Mouse (Mus musculus) testis, postnatal 10 days (tissue): ENCODE measurements around the gene Lzts3.

Source experiments
- DNase-seq: peaks from one replicate; pipeline ENCODE4 v3.0.0; 2021; ENCODE audit warnings: low spot score

Gene Lzts3

DNA sequence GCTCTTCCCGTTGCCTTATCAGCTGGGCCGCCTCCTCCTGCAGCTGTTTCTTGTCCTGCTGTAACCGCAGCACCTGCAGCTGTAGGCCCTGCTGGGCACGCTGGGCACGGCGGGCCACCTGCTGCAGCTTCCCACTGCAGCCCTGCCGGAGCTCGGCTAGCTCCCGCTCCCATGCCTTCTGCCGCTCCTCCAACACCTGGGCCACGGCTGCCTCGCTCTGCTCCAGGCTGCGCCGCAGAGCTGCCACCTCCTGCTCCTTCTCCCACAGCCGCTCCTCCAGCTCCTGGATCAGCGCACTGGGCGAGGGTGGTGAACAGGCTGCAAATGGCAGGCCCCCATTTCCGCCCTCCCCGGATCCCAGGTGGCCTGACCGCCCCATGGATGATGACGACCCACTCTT, 6.8 kb downstream of the Lzts3 start:
- DNase-seq = no peak

DNA sequence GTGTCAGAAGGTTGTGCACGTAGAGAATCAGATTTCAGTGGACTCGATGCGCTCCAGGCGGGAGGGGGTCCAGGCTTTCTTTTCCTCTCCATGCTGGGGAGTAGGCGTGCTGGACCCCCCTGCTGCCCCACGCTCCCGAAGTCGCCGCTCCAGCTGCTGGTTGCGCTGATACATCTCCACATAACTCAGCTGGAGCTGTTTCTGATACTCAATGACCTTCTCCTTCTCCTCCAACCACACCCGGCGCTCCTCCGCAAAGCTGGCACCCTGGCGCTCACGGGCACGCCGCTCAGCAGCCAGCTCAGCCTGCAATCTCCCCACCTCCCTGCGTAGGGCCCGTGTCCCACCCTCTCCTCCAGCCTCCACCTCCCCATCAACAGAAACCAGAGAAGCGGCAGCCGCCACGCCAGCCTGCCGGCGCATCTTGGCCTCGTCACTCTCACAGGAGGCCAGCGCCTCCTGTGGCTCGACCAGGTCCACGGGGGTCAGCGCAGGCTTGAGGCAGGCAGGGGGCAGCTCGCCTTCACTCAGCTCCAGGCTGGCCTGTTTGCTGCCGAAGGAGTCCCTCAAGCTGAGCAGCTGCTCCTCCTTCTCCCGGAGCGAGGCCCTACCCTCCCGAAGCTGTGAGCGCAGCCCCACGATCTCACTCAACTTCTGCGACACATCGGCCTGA, 7.7 kb downstream of the Lzts3 start:
- peak; percentile 62 for DNase-seq

DNA sequence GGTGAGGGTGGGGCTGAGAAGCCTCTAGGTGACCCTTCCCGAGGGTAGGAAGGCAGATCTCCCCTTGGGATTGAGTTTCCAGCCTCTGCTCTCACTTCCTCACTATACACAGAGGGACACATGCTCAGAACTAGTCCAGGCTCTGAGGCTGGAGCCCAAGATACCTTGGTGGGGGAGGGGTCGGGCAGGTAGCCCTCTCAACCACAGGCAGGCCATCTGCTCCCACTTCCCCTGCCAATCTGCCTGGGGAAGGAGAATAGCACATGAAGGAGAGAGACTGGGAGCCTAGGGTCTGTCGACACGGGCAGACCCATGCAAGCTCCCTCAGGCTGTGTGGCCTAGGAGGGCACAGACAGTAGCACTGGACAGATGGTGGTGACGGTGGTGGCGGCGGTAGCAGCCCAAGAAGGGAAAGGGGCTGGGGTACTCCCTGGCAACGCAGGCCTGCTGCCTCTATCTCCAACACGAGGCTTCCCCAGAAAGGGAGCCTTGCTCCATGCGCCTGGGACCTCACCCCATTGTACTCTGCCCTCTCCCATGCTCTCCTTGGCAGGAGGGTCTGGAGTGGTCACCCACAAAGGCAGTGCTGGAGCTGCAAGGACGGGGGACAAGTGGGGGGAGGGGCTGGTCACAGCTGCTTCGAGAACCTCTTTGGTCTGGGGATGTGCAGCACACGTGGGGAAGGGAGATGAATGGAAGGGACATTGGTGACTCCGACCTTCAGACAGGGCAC, 8.4 kb downstream of the Lzts3 start:
- no peak for DNase-seq

- no peak for DNase-seq
Observed at GRCm38 (mm10) chr2:130632887-130633675, 9.5 kb downstream of the Lzts3 start.

DNA sequence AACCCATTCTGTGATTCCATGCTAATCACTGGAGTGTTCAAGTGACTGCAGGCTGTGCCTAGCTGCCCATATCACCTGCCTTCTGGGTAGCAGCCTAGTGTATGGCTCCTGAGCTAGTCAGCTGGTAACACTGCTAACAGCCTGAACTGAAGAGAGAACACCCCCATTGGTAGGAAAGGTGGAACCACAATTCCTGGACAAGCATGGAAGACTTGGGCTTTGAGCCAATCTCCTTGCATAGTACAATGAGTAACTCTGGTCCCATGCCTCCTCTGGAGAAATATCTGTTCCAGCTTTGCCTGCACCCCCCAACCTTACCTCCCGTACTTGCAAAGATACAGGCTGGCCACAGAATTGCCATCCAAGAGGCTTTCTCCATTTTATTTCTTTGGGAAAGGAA, 10.2 kb downstream of the Lzts3 start:
- no peak for DNase-seq

DNA sequence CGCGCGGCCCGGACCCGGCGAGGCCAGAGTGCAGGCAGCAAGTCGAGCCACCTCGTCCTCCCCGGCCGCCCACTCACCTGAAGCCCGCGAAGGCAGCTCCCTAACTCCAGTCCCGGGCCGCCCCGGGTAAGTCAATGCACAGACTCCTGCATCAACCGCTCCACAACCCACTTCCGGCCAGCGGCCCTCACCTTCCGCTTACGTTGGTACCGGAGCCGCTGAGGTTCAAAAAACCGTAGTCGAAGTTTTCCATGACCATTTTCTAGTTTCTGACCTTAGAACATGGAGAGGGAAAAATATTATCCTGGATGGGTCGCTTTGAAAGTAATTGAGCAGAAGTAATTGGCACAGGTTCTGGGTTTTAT, 12.8 kb downstream of the Lzts3 start, which contains the start of the genes Fastkd5 and Ubox5:
Fastkd5 (minus strand) TSS at position 189 of the 365 bp plus-strand sequence.
Ubox5 (minus strand) TSS at position 200 of the 365 bp plus-strand sequence.
- peak; percentile 95 for DNase-seq

- no peak for DNase-seq
Observed at GRCm38 (mm10) chr2:130629080-130629838, 13.3 kb downstream of the Lzts3 start.

DNA sequence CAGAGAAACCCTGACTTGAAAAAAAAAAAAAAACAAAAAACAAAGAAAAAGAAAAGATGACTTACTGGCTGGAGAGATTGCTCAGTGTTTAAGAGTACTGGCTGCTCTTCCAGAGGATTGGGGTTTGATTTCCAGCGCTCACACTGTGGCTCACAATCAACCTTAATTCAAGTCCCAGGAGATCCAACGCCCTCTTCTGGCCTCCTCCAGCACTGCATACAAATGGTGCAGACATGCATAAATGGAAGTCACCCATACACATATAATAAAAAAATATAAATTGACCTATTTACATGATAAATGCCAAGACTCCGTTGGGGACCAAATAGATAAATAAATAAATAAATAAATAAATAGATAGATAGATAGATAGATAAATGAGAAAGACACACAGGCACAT, 14.2 kb downstream of the Lzts3 start:
- peak; percentile 54 for DNase-seq

DNA sequence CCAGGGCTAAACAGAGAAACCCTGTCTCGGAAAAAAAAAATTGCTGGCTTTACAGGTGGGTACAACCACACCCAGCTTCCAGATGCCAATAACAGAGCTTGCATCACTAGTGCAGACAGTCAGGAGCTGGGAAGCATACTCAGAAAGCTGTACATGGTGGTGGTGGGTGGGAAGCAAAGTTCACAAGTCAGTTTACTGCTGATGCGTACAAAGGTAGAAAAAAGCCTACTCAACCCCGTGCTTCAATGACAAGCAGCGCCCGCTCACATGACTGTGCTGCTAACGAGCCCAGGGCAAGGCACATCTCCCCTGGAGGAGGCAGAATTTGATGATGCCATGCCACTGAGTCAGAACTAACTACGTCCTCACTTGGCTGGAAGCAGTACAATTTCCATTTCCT, 23.6 kb downstream of the Lzts3 start:
- DNase-seq = no peak

- no peak for DNase-seq
Observed at GRCm38 (mm10) chr2:130613091-130613490, 29.5 kb downstream of the Lzts3 start.

DNA sequence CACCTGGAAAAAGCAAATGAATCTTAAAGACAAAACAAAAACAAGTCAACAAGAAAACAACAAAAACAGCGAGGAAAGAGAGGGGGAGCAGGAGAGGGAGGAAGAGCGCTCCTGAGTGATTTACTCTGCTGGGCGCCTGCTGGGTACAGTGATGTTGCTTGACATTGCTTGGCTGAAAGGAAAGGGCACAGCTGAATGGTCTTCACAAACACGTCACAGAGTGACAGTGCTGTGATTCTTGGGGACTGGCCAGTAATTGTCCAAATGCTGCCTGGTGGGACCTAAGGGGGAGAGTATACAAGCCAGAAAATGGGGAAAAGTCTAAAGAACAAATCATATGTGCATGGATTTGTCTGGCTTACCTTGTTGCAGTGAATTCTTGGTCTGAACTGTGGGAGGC, 40.4 kb downstream of the Lzts3 start:
- DNase-seq = no peak

DNA sequence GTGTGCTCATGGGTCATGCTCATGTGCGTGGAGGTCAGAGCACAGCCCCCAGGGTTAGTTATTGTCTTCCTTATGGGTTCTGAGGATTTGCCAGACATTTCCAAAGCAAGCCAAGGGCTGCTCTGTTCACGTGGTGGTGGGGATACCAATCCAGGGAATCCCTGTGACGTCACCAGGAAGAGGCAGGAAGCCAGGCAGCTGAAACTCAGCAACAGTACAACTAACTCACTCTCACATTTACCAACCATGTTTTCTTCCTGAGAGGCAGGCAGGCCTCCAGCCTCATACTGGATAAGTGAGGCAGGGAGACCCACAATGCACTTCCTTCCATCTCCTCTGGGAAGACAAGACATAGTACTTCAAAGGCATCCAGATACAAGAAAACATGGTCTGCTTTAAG, 44.2 kb downstream of the Lzts3 start:
- DNase-seq = no peak

DNA sequence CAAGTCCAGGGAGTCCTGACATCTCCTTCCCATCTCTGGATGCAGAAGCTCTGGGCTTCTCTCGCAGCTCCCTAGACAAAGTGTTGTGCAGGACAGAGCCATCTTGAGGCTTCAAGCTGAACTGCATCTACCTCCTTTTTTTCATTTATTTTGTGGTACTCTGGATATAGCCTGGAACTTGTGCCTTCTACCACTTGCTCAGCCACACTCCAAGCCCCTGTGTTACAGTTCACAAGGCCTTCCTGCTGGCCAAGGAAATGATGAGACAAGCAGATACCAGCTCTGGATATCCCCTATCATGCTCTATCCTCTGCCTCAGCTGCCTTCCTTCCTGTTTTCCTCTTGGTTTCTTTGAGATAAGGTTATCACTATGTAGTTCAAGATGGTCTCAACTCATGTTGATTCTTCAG, 45.0 kb downstream of the Lzts3 start:
- DNase-seq = no peak

DNA sequence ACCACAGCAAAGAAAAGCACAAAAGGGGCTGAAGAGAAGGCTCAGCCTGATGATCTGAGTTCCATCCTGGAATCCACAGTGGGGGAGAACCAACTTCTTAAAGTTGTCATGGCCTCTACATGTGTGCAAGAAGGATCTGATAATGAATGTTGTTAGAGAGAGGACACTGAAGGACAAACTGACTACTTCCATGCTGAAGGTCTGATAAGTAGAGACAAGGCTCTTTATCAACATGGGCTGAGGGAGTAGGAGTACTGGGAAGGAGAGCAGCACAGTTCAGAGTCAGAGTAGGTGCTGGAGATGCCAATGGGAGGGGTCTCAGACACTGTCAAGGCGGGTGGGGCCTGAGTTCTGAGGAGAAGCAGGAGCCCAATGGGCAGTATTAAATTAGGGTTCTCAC, 47.0 kb downstream of the Lzts3 start:
- no peak for DNase-seq

DNA sequence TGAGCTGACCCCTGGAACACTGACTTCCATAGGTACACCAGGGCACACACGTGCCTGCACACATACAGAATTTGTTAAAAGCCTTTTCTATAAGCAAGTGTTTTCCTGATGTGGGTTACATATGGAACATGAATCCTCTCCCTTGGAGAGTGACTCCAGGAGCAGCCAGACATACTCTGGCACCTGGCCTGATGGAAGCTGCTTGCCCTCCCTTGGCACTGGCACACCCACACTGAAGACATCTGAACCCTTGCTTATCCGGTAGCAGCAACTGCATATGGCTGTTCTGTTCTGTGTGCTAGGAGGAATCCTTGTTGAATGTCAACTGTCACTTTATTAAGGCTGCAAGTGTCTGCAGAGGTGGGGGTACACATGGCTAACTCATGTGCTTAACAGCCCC, 51.6 kb downstream of the Lzts3 start:
- no peak for DNase-seq

DNA sequence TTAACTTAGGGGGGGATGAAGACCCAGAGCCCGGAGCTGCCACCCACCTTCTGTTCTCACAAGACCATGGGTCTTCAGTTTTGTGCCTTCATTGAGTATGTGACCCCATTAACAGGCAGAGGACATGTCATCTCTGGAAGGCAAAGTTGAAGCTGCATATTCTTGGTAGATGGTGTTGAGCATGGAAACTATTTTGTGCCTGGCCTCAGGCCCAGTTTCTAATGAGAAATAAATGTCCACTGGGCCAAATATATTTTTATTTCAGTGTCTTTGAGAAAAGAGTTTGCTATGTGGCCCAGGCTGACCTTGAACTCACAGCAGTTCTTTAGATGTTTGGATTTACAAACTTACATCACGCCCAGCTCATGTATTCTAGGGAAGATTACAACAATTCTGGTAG, 52.8 kb downstream of the Lzts3 start:
- no peak for DNase-seq

- DNase-seq = no peak
Observed at GRCm38 (mm10) chr2:130589157-130589556, 53.4 kb downstream of the Lzts3 start.

DNA sequence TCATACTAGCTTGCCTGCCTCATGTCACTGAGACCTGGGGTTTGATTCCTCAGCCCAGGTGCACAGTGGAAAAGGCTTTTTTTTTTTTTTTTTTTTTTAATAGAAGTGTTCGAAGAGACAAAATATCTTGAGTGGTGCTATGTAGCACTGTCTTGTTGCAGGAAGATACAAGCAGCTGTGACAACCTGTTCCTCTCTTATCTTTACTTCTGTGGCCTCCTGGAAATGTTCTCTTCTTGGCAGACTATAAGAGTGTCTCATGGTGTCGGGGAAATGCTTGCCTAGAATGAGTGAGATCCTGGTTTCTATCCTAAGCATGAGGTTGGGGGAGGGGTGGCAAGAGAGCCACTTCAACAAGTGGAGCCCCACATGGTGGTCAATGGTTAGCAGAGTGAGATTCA, 54.2 kb downstream of the Lzts3 start:
- no peak for DNase-seq

DNA sequence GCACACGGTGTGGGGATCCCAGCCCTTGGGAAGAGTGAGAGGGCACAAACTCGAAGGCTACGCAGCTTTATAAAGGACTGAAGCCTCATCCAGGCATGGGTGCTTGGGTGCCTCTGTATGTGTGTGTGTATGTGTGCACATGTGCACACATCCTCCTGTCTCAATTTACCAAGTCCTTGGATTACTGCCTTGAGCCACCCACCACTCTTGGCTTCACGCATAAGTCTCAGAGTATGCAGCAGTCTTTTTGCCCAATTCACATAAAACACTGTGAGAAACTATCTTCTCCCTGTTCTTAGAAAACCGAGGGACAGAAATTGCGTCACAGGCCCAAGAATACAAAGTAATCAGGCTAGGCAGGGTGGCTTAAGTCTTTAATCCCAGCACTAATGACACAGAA, 56.6 kb downstream of the Lzts3 start:
- no peak for DNase-seq

GRCm38 (mm10) chr2:130583902-130584560, 58.6 kb downstream of the Lzts3 start:
- no peak for DNase-seq
